Mouse (Mus musculus) heart, adult 2 months (tissue): ENCODE results near the gene Shisa3.

Source experiments
- CTCF ChIP-seq: fragments of 200-600 bp; IDR thresholded peaks from 2 replicates; pipeline ENCODE4 v1.8.1; 2022; ENCODE audit warnings: antibody characterized with exemption, mild to moderate bottlenecking, moderate library complexity
- EP300 ChIP-seq: fragments of 200-500 bp; IDR thresholded peaks from 2 replicates; pipeline ENCODE4 v1.6.1; 2011; ENCODE audit warnings: low read depth, low read length, control low read depth; ENCODE audit not compliant: insufficient read depth
- POLR2A ChIP-seq: fragments of 200-500 bp; IDR thresholded peaks from 2 replicates; pipeline ENCODE4 v1.6.1; 2011; ENCODE audit warnings: mild to moderate bottlenecking, low read depth, low read length, control low read depth; ENCODE audit not compliant: insufficient read depth

DNA sequence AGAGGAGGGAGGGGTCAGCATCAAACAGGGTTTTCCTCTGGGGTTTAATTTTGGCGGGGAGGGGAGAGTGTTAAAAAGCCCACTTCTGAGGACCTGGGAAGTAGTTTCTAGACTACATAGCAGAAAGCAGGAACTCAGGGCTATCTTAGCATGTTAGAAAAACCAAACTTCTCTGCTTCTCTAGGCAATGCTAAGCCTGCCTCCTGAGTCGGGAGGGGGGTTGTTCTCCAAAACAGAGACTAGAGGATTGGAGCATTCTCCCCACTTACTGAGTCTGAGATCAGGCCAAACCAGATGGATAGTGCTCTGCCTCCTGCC is 1.8 kb downstream of the Shisa3 start:
- TF ChIP-seq POLR2A (no peak), CTCF (no peak), EP300 (no peak)
